Mouse (Mus musculus) heart, postnatal 36 days (tissue): ENCODE results near the gene Sema5b. TPM values are rescaled to one million over a fixed set of nuclear protein-coding genes. Genes with fewer than 3 reads are reported as not detected.

Experiments used
- DNase-seq, 2 experiments: peaks; one replicate each; pipeline ENCODE4 v3.0.0; 2021 to 2022
- intact Hi-C: fragments of 180-260 bp; cut with DNase I; formaldehyde crosslinking; loops from one replicate; pipeline ENCODE4 v1.15.1; 2025
- total RNA-seq, 2 experiments: library from RNA; stranded (reverse); gene quantifications; 2 replicates each; pipeline ENCODE4 v1.2.3; 2021

Sema5b gene
- total RNA-seq, 2 experiments from 2014 or later: 0.83 to 1.7 TPM

DNA sequence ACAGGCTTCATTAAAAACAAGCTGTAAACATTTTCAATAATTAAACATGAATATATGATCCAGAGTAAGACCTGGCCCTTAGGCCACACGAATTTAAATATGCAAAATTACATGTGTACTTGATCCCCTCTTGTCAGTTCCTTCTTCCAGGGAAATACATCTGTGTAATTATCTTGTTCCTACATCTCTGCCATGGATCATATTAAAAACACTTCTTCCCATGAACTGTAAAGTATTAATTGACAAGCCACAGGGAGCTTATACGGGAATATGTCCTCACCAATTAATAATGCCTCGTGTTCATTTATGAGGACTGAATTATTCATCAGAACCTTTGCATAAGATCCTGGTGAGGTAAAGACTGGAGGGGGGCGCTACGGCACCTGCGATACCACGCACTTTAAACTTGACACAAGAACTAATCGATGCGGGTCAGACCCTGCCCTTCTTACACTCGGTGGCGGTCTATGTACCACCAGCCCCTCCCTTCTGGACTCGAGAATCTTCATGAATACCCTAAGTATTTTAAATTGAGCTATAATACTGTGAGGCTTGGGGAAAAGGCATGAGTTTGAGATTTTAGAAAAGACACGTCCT lies 153.4 kb downstream of the Sema5b start:
- DNase-seq: no peak
- intact Hi-C loops: no loop called here

DNA sequence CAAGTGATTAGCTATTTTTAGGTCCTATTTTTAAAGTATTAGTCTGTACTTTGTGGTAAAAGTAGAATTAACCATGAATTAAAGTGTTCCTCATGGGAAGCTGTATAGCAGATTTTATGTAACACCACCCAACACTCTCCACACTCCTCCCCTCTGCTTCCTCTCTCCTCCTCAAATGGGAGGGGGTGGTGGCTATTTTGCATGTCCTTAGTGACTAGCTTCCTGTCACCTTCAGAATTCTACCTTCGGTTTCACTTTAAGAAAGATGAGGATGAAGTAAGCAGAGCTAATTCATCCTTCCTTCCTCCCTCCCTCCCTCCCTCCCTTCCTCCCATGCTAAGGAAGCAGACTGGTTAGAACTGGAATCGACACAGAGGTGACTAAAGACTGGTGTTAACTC lies 155.2 kb downstream of the Sema5b start:
- intact Hi-C loops: no loop called here
- no peak for DNase-seq

DNA sequence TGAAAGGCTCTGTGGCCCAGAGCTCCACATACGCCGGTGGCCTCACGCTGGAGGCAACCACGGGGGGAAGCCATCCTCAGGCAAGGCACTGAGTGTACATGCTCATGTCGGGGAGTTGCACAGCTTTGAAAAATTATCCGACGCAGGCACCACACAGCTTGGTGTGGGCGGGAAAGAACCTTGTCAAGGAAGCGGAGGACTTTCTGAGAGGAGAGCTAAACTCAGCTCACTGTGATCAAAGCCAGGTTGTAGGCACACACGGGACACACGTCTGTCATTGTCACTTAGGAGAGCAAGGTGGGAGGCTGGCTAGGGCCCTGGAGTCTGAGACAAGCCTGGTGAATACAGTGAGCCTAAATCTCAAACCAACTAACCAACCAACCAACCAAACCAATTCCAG lies 160.9 kb downstream of the Sema5b start:
- DNase-seq: no peak
- intact Hi-C loops: no loop called here

DNA sequence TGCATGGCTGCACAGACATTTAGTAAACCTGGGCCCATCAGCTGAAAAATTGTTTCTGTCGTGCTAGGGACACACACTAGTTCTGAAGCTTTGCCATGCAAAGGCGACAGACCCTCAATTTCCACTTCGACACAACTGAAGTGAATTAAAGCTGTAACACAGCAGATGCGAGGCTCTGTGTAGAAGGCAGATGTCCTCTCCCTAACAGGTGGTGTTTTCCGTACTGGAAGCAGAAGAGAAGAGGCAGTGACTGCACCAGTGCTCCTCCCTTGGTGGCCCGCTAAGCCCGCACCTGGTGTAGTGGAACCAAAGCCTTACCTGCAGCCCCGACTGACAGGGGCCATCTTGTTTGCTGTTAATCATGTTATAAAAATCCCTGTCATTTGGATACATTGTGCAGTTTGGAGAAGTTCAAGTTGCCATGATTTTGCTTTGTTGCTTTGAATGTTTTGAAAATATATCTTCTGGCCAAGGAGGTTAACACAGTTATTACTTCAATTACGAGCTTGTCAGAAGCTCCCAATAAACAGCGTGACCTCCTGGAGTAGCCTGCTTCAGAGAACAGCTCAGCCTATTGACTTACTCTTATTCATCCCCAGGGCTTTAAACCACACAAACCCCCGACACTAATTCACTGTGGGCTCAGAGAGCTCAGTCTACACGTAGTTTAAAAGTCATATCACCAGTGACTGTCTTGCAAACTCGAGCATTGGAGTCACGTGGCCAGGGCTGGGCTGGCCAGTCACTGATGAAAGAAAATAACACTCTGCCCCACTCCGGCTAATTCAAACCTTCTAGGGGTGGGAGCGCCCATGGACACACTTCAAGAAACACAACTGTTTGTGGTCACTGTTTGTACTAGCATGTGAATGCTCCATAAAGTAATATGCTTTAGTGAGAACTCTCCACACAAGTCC lies 163.1 kb downstream of the Sema5b start:
- DNase-seq: no peak
- intact Hi-C loops: no loop called here

DNA sequence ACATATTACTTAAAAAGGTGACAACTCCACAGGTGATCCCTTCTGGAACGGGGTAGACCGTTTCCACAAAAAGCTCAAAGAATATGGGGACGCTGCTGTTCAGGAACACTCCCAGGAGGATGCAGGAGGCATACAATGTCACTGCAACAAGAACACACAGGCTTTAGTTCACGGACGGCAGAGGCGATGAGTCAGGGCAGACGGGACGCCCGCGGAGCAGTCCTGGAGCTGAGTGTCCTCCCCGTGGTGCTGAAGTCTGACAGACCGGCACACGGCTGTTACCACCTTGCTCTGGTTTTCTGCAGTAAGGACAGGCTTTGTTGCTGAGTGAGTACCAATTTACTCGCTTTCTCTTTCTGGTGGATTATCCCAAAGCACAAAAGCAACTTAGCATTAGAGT lies 163.9 kb downstream of the Sema5b start:
- DNase-seq: no peak
- intact Hi-C loops: no loop called here

- intact Hi-C loops: no loop called here
- no peak for DNase-seq
Observed at GRCm38 (mm10) chr16:35707004-35707403, 166.1 kb downstream of the Sema5b start.

DNA sequence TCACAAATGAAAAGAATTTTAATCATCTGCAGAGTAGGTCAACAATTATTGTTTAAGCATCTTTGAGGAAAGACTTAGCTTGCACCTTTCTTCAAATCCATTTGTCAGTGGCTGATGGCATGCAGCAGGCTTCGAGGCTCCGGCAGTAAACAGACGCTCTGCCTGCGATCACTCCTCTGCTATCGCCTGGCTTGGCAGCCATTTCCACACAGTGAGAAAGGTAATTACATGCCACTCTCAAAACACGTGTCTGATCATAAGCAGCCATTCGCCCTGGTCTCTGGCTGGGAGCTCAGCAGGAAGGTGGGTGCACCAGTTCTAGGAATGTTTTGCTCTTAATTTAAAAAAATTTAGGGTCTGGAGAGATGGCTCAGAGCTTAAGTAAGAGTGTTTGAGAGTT lies 170.1 kb downstream of the Sema5b start:
- no peak for DNase-seq
- intact Hi-C loops: no loop called here

GRCm38 (mm10) chr16:35713606-35714005 lies 172.7 kb downstream of the Sema5b start:
- DNase-seq: no peak
- intact Hi-C loops: no loop called here

Other genes with a start within 250 kb of the Sema5b start
- gene Sec22a, start 177.2 kb upstream of the Sema5b start, total RNA-seq: 10 to 100 TPM in 1 of 2 experiments, 1 to 10 TPM in 1; 9.8 to 11.2 TPM
- gene Pdia5, start 50.3 kb upstream of the Sema5b start, total RNA-seq: 1 to 10 TPM; 4.7 to 4.8 TPM
- 10 to 100 TPM; 64.2 to 70.4 TPM for gene Dirc2, start 228.2 kb downstream of the Sema5b start, total RNA-seq
- gene Hspbap1, start 229.2 kb downstream of the Sema5b start, total RNA-seq: 1 to 10 TPM; 2.8 to 3.0 TPM